Mouse (Mus musculus): ENCODE data around the gene Eef1a1.
"Not testable (repeated sequence)": the region's sequence is repeated elsewhere in the genome, so short reads cannot be mapped to it uniquely, and the experiment has no call there.

Eef1a1 gene

GRCm38 (mm10) chr9:78508106-78508786, 19.3 kb upstream of the Eef1a1 start:
- no peak for DNase-seq (ENCODE audit: low read depth, low spot score)

GRCm38 (mm10) chr9:78506722-78507077, 17.7 kb upstream of the Eef1a1 start:
- DNase-seq (ENCODE audit: low read depth, low spot score) = no peak

GRCm38 (mm10) chr9:78506002-78506721, 17.2 kb upstream of the Eef1a1 start:
- DNase-seq (ENCODE audit: low read depth, low spot score) = no peak

GRCm38 (mm10) chr9:78505223-78505622, 16.3 kb upstream of the Eef1a1 start:
- no peak for DNase-seq (ENCODE audit: low read depth, low spot score)

- DNase-seq (ENCODE audit: low read depth, low spot score) = no peak
These were observed 15.7 kb upstream of the Eef1a1 start for GRCm38 (mm10) chr9:78504679-78505078.

GRCm38 (mm10) chr9:78504133-78504532, 15.2 kb upstream of the Eef1a1 start:
- DNase-seq (ENCODE audit: low read depth, low spot score) = no peak

- DNase-seq (ENCODE audit: low read depth, low spot score) = no peak
These were observed 14.5 kb upstream of the Eef1a1 start for GRCm38 (mm10) chr9:78503223-78504079.

GRCm38 (mm10) chr9:78501284-78501683, 12.3 kb upstream of the Eef1a1 start:
- DNase-seq (ENCODE audit: low read depth, low spot score) = no peak

GRCm38 (mm10) chr9:78500386-78500785, 11.4 kb upstream of the Eef1a1 start:
- no peak for DNase-seq (ENCODE audit: low read depth, low spot score)

- no peak for DNase-seq (ENCODE audit: low read depth, low spot score)
These were observed 4.2 kb upstream of the Eef1a1 start for GRCm38 (mm10) chr9:78493171-78493570.

- DNase-seq (ENCODE audit: low read depth, low spot score) = no peak
These were observed 3.3 kb upstream of the Eef1a1 start for GRCm38 (mm10) chr9:78492254-78492653.

- no peak for DNase-seq (ENCODE audit: low read depth, low spot score)
These were observed 2.2 kb upstream of the Eef1a1 start for GRCm38 (mm10) chr9:78491169-78491568.

- not testable (repeated sequence) for DNase-seq (ENCODE audit: low read depth, low spot score)
These were observed 930 bp downstream of the Eef1a1 start for GRCm38 (mm10) chr9:78488021-78488420.

- no peak for DNase-seq (ENCODE audit: low read depth, low spot score)
These were observed 4.3 kb downstream of the Eef1a1 start for GRCm38 (mm10) chr9:78484660-78485059.

GRCm38 (mm10) chr9:78482386-78482785, 6.6 kb downstream of the Eef1a1 start:
- DNase-seq (ENCODE audit: low read depth, low spot score) = no peak

- peak; percentile 97 for DNase-seq (ENCODE audit: low read depth, low spot score)
These were observed 7.3 kb downstream of the Eef1a1 start for GRCm38 (mm10) chr9:78481423-78482331.

- DNase-seq (ENCODE audit: low read depth, low spot score) = peak; percentile 58
These were observed 8.1 kb downstream of the Eef1a1 start for GRCm38 (mm10) chr9:78480706-78481358.

- DNase-seq (ENCODE audit: low read depth, low spot score) = not testable (repeated sequence)
These were observed 8.7 kb downstream of the Eef1a1 start for GRCm38 (mm10) chr9:78480227-78480626.

- DNase-seq (ENCODE audit: low read depth, low spot score) = not testable (repeated sequence)
These were observed 9.6 kb downstream of the Eef1a1 start for GRCm38 (mm10) chr9:78479308-78479707.

GRCm38 (mm10) chr9:78478009-78478605, 10.8 kb downstream of the Eef1a1 start:
- DNase-seq (ENCODE audit: low read depth, low spot score) = not testable (repeated sequence)
